Mouse (Mus musculus) left cerebral cortex, postnatal 36 days (tissue): ENCODE measurements around the gene Sh3tc1. TPM values are rescaled to one million over a fixed set of nuclear protein-coding genes. Genes with fewer than 3 reads are reported as not detected.

Source experiments
- DNase-seq, 2 experiments: peaks; one replicate each; pipeline ENCODE4 v3.0.0; 2021 to 2022; ENCODE audit warnings: low spot score in 2 of 2, mixed read lengths in 1 of 2
- intact Hi-C: fragments of 180-260 bp; cut with DNase I; formaldehyde crosslinking; loops from one replicate; pipeline ENCODE4 v1.15.1; 2025
- total RNA-seq, 2 experiments: library from RNA; stranded (reverse); gene quantifications; 2 replicates each; pipeline ENCODE4 v1.2.3; 2021

Gene Sh3tc1
- total RNA-seq = 1 to 10 TPM; 3.0 to 3.3 TPM

GRCm38 (mm10) chr5:35739536-35740278, at the start of gene Sh3tc1:
TSS of gene Sh3tc1 (minus strand) at chr5:35739987.
- DNase-seq = no peak
- intact Hi-C loops = no loop called here

- intact Hi-C loops = no loop called here
- no peak for DNase-seq
Observed at GRCm38 (mm10) chr5:35788719-35789118, 48.9 kb upstream of the Sh3tc1 start.

GRCm38 (mm10) chr5:35787847-35788246, 48.1 kb upstream of the Sh3tc1 start:
- DNase-seq = peak; percentile 71 to 72
- intact Hi-C loops = no loop called here

- intact Hi-C loops = no loop called here
Observed at GRCm38 (mm10) chr5:35785853-35786252, 46.1 kb upstream of the Sh3tc1 start.

GRCm38 (mm10) chr5:35782648-35783180, 42.9 kb upstream of the Sh3tc1 start:
- no peak for DNase-seq
- intact Hi-C loops = no loop called here

More at GRCm38 (mm10) chr5:35785853-35786252, 46.1 kb upstream of the Sh3tc1 start:
- no peak for DNase-seq

GRCm38 (mm10) chr5:35781116-35781515, 41.3 kb upstream of the Sh3tc1 start:
- DNase-seq = no peak
- intact Hi-C loops = no loop called here

GRCm38 (mm10) chr5:35774137-35774424, 34.3 kb upstream of the Sh3tc1 start:
- no peak for DNase-seq
- intact Hi-C loops = no loop called here

GRCm38 (mm10) chr5:35773274-35774136, 33.7 kb upstream of the Sh3tc1 start:
- intact Hi-C loops = no loop called here
- no peak for DNase-seq

- peak; percentile 33 to 34 for DNase-seq
- intact Hi-C loops = no loop called here
Observed at GRCm38 (mm10) chr5:35770891-35771663, 31.3 kb upstream of the Sh3tc1 start.

- intact Hi-C loops = no loop called here
- no peak for DNase-seq
Observed at GRCm38 (mm10) chr5:35770246-35770645, 30.5 kb upstream of the Sh3tc1 start.

GRCm38 (mm10) chr5:35768997-35769396, 29.2 kb upstream of the Sh3tc1 start:
- DNase-seq = no peak
- intact Hi-C loops = no loop called here

- intact Hi-C loops = no loop called here
- no peak for DNase-seq
Observed at GRCm38 (mm10) chr5:35768525-35768924, 28.7 kb upstream of the Sh3tc1 start.

- DNase-seq = no peak
- intact Hi-C loops = no loop called here
Observed at GRCm38 (mm10) chr5:35765909-35766308, 26.1 kb upstream of the Sh3tc1 start.

- intact Hi-C loops = no loop called here
- DNase-seq = no peak
Observed at GRCm38 (mm10) chr5:35762850-35763249, 23.1 kb upstream of the Sh3tc1 start.

- intact Hi-C loops = no loop called here
- DNase-seq = no peak
Observed at GRCm38 (mm10) chr5:35762388-35762787, 22.6 kb upstream of the Sh3tc1 start.

- DNase-seq = no peak
- intact Hi-C loops = no loop called here
Observed at GRCm38 (mm10) chr5:35761323-35761722, 21.5 kb upstream of the Sh3tc1 start.

GRCm38 (mm10) chr5:35758081-35759053, 18.6 kb upstream of the Sh3tc1 start:
- intact Hi-C loops = loop anchor here (5.0 kb wide), 1 partner anchor 39 kb away; no protein-coding TSS in a partner anchor
- peak; percentile 75 to 77 for DNase-seq

- peak; percentile 95 to 97 for DNase-seq
- intact Hi-C loops = loop anchor here (5.0 kb wide), 1 partner anchor 40 kb away; no protein-coding TSS in a partner anchor
Observed at GRCm38 (mm10) chr5:35757639-35758001, 17.8 kb upstream of the Sh3tc1 start, which contains the start of gene Ablim2. TSS of gene Ablim2 (plus strand) at chr5:35757880.
